Mouse (Mus musculus) E14TG2a.4 (cell line): Measurements from ENCODE around the gene Kcne1.

Experiments used
- H3K27me3 ChIP-seq: 2 replicates; pipeline ENCODE4 v1.6.1; 2014; ENCODE audit warnings: low read length, control low read depth; ENCODE audit not compliant: insufficient read depth
- H3K36me3 ChIP-seq: 2 replicates; pipeline ENCODE4 v1.6.1; 2014; ENCODE audit warnings: low read length, control low read depth; ENCODE audit not compliant: insufficient read depth
- H3K4me1 ChIP-seq: replicated peaks from 2 replicates; pipeline ENCODE4 v1.6.1; 2014; ENCODE audit warnings: low read depth, low read length, control low read depth
- H3K4me3 ChIP-seq: replicated peaks from 2 replicates; pipeline ENCODE4 v1.5.1; 2014; ENCODE audit warnings: mild to moderate bottlenecking, low read length
- H3K9me3 ChIP-seq: 2 replicates; pipeline ENCODE4 v1.6.1; 2014; ENCODE audit warnings: low read length, control low read depth
- CTCF ChIP-seq: conservative IDR thresholded peaks from 2 replicates; pipeline ENCODE4 v1.5.1; 2014; ENCODE audit warnings: low read length
- NANOG ChIP-seq: IDR thresholded peaks from 2 replicates; pipeline ENCODE4 v1.6.1; 2014; ENCODE audit warnings: borderline replicate concordance, low read length, mixed read lengths
- POU5F1 ChIP-seq: IDR thresholded peaks from 2 replicates; pipeline ENCODE4 v1.6.1; 2014; ENCODE audit warnings: low read length, borderline replicate concordance

Kcne1 gene

DNA sequence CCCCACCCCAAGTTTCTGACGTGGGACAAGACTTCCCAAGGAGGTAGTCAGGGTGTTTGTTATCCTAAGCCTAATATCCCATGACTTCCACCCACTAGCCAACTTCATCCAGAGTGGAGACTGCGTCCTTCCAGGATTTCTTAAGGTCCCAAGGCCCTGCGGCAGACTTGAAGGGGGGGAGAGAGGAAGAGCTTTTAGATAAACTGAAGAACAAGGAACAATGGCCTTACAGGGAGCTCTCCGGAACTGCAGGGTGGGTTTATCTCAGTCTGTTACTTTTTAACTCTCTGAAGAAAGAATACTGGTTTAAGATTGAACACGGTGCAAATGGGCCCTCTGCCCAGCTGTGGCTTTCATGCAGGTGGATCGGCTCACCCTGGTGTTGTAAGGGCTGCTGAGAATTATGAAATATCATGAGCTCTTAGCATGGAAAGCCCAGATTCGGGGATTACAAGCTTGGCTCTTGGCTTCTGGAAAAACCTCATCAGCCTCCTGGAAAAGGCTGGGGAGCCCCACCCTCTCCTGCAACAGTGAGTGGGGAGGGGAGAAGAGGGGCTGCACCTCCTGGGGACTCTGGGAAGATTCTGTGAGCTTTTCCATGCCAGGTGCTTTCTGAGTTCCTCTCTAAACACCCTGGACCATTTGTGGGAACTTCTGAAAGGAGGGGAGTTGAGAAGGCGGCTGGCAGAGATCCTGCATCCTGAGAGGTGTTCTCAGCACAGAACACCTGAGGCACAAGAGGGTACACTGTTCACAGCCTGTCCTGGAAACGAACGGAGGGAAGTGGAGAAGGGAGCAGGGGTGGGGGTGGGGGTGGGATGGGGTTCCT is 38.7 kb upstream of the Kcne1 start:
- peaks cover 40% of the 10 kb centered on the region for H3K36me3 ChIP-seq
- H3K9me3 ChIP-seq, result peaks cover 11% of the 10 kb centered on the region
- peaks cover 73% of the 10 kb centered on the region for H3K4me1 ChIP-seq
- TF ChIP-seq POU5F1 (no peak), NANOG (no peak), CTCF (no peak)
- peaks cover 10% of the 10 kb centered on the region; the same call in 1 of the 2 replicates for H3K27me3 ChIP-seq
- no peak overlapping the region for H3K4me3 ChIP-seq

DNA sequence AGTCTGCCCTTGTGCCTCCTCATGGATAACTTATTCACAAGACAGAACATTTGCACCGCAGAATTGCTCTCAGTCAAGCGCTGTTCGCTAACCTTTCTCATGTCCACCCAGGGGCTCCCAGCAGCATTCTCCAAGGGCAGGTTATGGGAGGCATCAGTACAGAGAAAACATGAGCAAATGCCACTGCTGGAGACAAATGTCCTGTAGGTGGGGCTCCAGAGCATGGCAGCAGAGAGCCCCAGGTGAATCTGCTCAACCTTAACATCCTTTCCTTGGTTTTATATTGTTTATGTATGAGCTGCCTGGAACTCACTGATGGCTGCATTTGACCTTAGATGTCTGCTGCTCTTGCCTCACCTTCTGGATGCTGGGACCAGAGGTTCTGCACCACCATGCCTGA is 34.5 kb upstream of the Kcne1 start:
- peaks cover 3% of the 10 kb centered on the region; the same call in 1 of the 2 replicates for H3K9me3 ChIP-seq
- peaks cover 56% of the 10 kb centered on the region for H3K4me1 ChIP-seq
- TF ChIP-seq POU5F1 (no peak), CTCF (peak; percentile 26; the same call in 1 of the 2 replicates)
- H3K27me3 ChIP-seq, result no peaks in the 10 kb centered on the region; the same call in 1 of the 2 replicates
- H3K36me3 ChIP-seq, result peaks cover 59% of the 10 kb centered on the region
- H3K4me3 ChIP-seq, result no peak overlapping the region

DNA sequence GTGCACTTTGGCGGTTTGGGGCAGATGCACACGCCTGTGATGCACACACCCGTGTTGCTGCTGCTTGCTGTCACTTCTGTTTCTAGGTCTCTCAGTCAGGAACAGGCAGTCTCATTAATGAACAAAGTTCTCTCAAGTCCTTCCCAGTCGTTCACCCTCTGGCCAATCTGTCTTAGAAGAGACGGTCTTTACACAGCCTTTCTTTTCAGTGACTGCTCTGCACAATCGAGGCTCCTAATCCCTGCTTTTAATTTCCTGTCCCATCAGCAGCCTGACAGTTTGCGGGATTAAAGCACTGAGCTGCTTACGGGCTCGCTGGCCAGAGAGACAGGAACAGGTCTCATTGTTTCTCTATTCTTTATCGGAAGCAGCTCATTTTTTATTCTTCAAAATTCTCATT is 28.4 kb upstream of the Kcne1 start:
- Histone ChIP-seq H3K36me3 (peaks cover 16% of the 10 kb centered on the region), H3K9me3 (no peaks in the 10 kb centered on the region), H3K4me3 (no peak overlapping the region), H3K27me3 (peaks cover 18% of the 10 kb centered on the region; the same call in 1 of the 2 replicates), H3K4me1 (peaks cover 18% of the 10 kb centered on the region)
- TF ChIP-seq POU5F1, result no peak
- no peak for TF ChIP-seq NANOG
- no peak for TF ChIP-seq CTCF

DNA sequence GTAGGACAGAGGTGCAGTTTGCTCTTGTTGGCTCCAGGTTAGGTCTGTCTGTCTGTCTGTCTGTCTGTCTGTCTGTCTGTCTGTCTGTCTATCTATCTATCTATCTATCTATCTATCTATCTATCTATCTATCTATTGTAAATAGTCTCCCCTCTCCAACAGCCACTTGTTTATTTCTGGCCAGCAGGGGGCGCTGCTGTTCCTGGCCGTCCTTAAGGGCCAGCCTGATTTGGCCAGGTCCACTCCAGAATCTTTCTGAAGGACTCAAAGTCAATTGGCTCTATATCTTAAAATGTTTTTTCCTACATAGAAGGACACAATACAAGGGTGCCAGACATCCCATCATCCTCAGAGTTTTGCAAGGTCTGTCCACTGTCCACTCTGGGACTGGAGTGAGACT is 25.8 kb upstream of the Kcne1 start:
- peaks cover 18% of the 10 kb centered on the region; the same call in 1 of the 2 replicates for H3K27me3 ChIP-seq
- no peak overlapping the region for H3K4me3 ChIP-seq
- H3K4me1 ChIP-seq, result peaks cover 9% of the 10 kb centered on the region
- H3K36me3 ChIP-seq, result no peaks in the 10 kb centered on the region
- peaks cover 9% of the 10 kb centered on the region for H3K9me3 ChIP-seq
- no peak for TF ChIP-seq NANOG
- peak; percentile 65 for TF ChIP-seq CTCF

DNA sequence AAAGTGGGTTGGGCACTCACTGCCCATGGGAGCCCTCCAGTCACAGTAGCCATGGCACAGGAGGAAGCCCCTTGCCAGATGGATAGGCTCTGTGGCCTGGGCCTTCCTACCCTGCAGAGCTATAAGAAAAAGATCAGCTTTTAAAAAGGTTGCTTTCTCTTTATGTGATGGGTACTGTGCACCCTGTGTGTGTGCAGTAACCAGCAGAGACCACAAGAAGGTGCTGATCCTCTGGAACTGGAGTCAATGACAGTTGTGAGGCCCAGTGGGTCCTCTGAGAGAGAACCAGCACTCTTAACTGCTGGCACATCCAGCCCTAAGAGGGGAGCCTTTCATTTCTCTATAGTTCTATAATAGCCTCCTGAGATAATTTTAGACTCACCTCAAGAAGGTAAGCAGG is 24.1 kb upstream of the Kcne1 start:
- Histone ChIP-seq H3K9me3 (peaks cover 9% of the 10 kb centered on the region), H3K36me3 (no peaks in the 10 kb centered on the region), H3K4me1 (no peaks in the 10 kb centered on the region), H3K4me3 (no peak overlapping the region), H3K27me3 (peaks cover 18% of the 10 kb centered on the region; the same call in 1 of the 2 replicates)
- TF ChIP-seq NANOG (no peak), POU5F1 (no peak), CTCF (peak; percentile 45)

DNA sequence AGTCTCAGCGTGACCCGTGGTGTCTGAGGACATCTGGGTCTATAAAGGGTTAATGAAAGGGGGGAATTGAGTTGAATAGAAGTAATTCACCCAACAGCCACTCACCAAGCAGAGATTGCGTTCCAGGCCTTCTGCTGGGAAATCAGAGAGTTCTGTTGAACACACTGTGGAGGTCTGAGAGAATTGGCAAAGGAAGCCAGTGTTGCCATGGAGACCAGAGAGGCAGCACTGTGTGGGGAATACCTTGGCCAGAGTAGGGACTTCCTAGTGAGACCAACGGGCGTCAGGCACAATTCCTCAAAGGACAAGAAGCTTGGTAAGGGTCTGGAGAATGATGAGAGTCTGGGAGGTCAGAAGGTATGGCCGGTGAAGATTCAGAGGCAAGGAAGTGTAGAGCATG is 23.2 kb upstream of the Kcne1 start:
- peaks cover 9% of the 10 kb centered on the region for H3K9me3 ChIP-seq
- H3K4me1 ChIP-seq, result no peaks in the 10 kb centered on the region
- peaks cover 13% of the 10 kb centered on the region; the same call in 1 of the 2 replicates for H3K27me3 ChIP-seq
- no peak for TF ChIP-seq NANOG
- TF ChIP-seq POU5F1, result no peak
- no peak for TF ChIP-seq CTCF
- H3K4me3 ChIP-seq, result no peak overlapping the region
- H3K36me3 ChIP-seq, result no peaks in the 10 kb centered on the region

DNA sequence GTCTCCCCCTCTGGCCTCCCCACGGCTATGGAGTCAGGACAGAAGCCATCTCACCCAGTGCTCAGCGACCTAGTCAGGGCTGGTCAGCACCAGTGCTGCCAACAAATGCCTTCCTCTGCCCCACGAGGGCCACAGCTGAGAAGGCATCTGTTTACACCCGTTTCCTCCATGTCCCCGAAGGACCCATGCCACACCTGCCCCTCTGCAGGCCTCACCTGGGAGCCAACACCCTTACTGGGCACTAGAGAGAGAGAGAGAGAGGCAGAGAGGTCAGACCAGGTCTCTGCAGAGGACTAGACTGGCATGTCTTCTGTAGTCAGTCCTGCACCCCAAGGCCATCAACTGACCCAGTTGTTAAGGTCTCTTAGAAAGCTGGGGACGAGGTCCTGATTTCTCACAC is 21.8 kb upstream of the Kcne1 start:
- no peaks in the 10 kb centered on the region for H3K4me1 ChIP-seq
- peaks cover 9% of the 10 kb centered on the region for H3K9me3 ChIP-seq
- H3K4me3 ChIP-seq, result no peak overlapping the region
- H3K27me3 ChIP-seq, result peaks cover 5% of the 10 kb centered on the region; the same call in 1 of the 2 replicates
- H3K36me3 ChIP-seq, result no peaks in the 10 kb centered on the region
- TF ChIP-seq CTCF, result no peak
- TF ChIP-seq NANOG, result no peak
- no peak for TF ChIP-seq POU5F1

DNA sequence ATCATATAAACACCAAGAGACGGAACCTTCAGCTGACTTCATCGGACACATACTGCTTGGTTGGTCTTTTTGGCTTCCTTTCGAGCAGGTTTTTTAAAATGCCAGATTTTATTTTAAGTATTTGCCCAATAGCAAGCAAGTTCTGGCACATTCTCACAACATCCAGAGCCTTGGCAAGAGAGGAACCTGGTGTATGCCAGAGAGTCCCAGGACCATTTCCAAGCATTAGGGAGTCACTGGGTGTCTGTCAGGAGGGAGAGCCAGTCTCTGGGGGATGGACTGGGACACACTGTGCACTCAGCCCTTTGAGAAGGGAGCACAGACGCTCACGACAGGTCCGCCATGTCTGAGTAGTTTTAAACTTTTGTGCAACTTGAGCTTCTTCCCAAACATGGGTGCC is 17.7 kb upstream of the Kcne1 start:
- Histone ChIP-seq H3K27me3 (0 out of 2 replicates have a peak, but pooled peaks cover 2% of the 10 kb centered on the region), H3K4me1 (peaks cover 18% of the 10 kb centered on the region), H3K36me3 (no peaks in the 10 kb centered on the region), H3K4me3 (no peak overlapping the region), H3K9me3 (peaks cover 6% of the 10 kb centered on the region)
- TF ChIP-seq NANOG (no peak), CTCF (no peak), POU5F1 (no peak)

DNA sequence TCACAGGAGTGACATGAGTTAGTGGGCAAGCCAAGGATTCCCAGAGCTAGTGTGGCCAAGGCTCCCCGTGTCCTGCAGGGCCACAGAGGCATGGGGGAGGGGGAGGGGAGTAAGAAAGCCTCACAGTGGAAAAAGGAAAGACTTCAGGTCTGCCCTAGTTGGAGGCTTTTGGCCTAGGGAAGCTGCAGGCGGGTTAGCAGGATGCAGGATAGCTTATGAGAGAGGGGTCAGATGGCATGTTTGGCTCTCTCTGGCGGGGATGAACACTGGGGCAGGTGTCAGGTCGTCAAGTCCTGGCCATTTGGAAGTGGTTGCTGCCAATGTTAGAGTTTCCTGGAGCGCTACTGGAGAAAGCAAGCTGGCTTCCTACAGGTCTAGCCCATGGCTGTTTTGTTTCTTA is 12.4 kb upstream of the Kcne1 start:
- Histone ChIP-seq H3K4me1 (peaks cover 44% of the 10 kb centered on the region), H3K9me3 (no peaks in the 10 kb centered on the region), H3K27me3 (peaks cover 14% of the 10 kb centered on the region; the same call in 1 of the 2 replicates), H3K4me3 (no peak overlapping the region), H3K36me3 (no peaks in the 10 kb centered on the region)
- TF ChIP-seq CTCF, result no peak
- TF ChIP-seq POU5F1, result no peak
